In the genomic region with DNA sequence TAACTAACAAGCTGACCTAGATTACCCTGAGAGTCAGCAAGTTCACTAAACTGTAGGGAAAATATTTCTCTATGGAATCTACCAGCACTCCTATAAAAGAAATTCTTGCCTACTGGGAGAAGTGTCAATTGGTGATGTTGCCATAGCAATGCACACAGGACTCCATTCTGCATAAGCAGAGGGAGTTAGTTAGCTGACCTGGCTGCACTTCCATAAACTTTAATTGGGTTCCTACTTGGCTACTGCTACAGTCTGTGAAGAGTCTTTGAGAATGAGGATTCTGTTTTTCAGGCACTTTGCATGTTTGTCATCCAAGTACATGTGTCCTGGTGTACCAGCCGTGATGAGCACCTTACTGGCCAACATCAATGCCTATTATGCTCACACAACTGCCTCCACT, we compare ENCODE assay signal across 23 mouse cellular contexts. TPM values are rescaled to one million over a fixed set of nuclear protein-coding genes. Genes with fewer than 3 reads are reported as not detected.
DNase-seq lines count a peak whose midpoint lies in the region; ATAC-seq and TF ChIP-seq lines count a peak whose summit lies in the region.
"Had no signal": no experiment of that assay in that cellular context is flagged by ENCODE, and none has a peak within 500 bp of the region (broad histone marks: within the 10 kb centered on the region; RNA-seq: fewer than 3 reads in every experiment).

No protein-coding gene starts in this region.

- H3K36me3 ChIP-seq in forebrain, embryonic 14.5 days (ENCODE audit: control insufficient read depth, insufficient read depth, low read length) = peaks cover 17% of the 10 kb centered on the region
- H3K36me3 ChIP-seq in forebrain, embryonic 12.5 days (replicated peaks) = peaks cover 45% of the 10 kb centered on the region
- peaks cover 28% of the 10 kb centered on the region for H3K36me3 ChIP-seq in forebrain, postnatal 0 days (ENCODE audit: insufficient read depth)
- peaks cover 30% of the 10 kb centered on the region for H3K36me3 ChIP-seq in forebrain, embryonic 10.5 days (replicated peaks)
- H3K36me3 ChIP-seq in limb, embryonic 13.5 days = no peaks in the 10 kb centered on the region
- no peaks in the 10 kb centered on the region for H3K36me3 ChIP-seq in limb, embryonic 10.5 days
- H3K36me3 ChIP-seq: embryonic facial prominence, embryonic 13.5 days; G1E had no signal

- no peaks in the 10 kb centered on the region for H3K9me3 ChIP-seq in forebrain, embryonic 14.5 days (replicated peaks; ENCODE audit: control insufficient read depth, low read length)
- no peaks in the 10 kb centered on the region for H3K9me3 ChIP-seq in forebrain, embryonic 12.5 days
- no peaks in the 10 kb centered on the region for H3K9me3 ChIP-seq in forebrain, postnatal 0 days (ENCODE audit: low read length)
- no peaks in the 10 kb centered on the region for H3K9me3 ChIP-seq in forebrain, embryonic 10.5 days
- H3K9me3 ChIP-seq in limb, embryonic 13.5 days = no peaks in the 10 kb centered on the region
- no peaks in the 10 kb centered on the region for H3K9me3 ChIP-seq in limb, embryonic 10.5 days (replicated peaks)
- H3K9me3 ChIP-seq: embryonic facial prominence, embryonic 13.5 days; embryonic facial prominence, embryonic 15.5 days; G1E had no signal

- peak; percentile 52 for DNase-seq in forebrain, embryonic 14.5 days (ENCODE audit: low spot score)
- DNase-seq in forebrain, postnatal 0 days = no peak
- DNase-seq in forebrain, embryonic 10.5 days (ENCODE audit: extremely low spot score, low spot score) = no peak
- no peak for DNase-seq in limb, embryonic 10.5 days (ENCODE audit: low spot score)
- peak; percentile 35 for DNase-seq in forelimb bud, embryonic 11.5 days (ENCODE audit: low read depth, low spot score)
- DNase-seq in urinary bladder, postnatal 14 days (ENCODE audit: low spot score) = no peak
- DNase-seq: adrenal gland, adult 2 months; adrenal gland, postnatal 10 days; adrenal gland, postnatal 25 days; B cell, adult 2 months; cerebellum, adult 11-12 months; cerebellum, adult 8-10 months; cerebellum, adult 9-11 months; cerebellum, postnatal 14 days; cerebellum, postnatal 36 days; embryo, embryonic 11 days had no signal

- no peak overlapping the region for H3K4me3 ChIP-seq in forebrain, embryonic 14.5 days (ENCODE audit: low read depth, low read length)
- H3K4me3 ChIP-seq in forebrain, embryonic 12.5 days (replicated peaks) = no peak overlapping the region
- H3K4me3 ChIP-seq in forebrain, postnatal 0 days (ENCODE audit: low read depth, low read length) = no peak overlapping the region
- no peak overlapping the region for H3K4me3 ChIP-seq in forebrain, embryonic 10.5 days
- H3K4me3 ChIP-seq in limb, embryonic 13.5 days = no peak overlapping the region
- no peak overlapping the region for H3K4me3 ChIP-seq in limb, embryonic 10.5 days
- H3K4me3 ChIP-seq: embryonic facial prominence, embryonic 13.5 days; embryonic facial prominence, embryonic 15.5 days; erythroblast, embryonic 14.5 days had no signal

- no peak overlapping the region for H3K4me2 ChIP-seq in forebrain, embryonic 14.5 days (ENCODE audit: low read length)
- H3K4me2 ChIP-seq in forebrain, embryonic 12.5 days = no peak overlapping the region
- H3K4me2 ChIP-seq in forebrain, postnatal 0 days (ENCODE audit: low read depth) = no peak overlapping the region
- H3K4me2 ChIP-seq in limb, embryonic 13.5 days (replicated peaks) = no peak overlapping the region
- H3K4me2 ChIP-seq: embryonic facial prominence, embryonic 13.5 days; embryonic facial prominence, embryonic 15.5 days had no signal

- no peak overlapping the region for H3K27ac ChIP-seq in forebrain, embryonic 14.5 days (ENCODE audit: low read depth, low read length)
- H3K27ac ChIP-seq in forebrain, embryonic 12.5 days = no peak overlapping the region
- no peak overlapping the region for H3K27ac ChIP-seq in forebrain, postnatal 0 days (ENCODE audit: low read depth, low read length)
- no peak overlapping the region for H3K27ac ChIP-seq in forebrain, embryonic 10.5 days
- peak overlapping the region; percentile 23; the same call in 1 of the 2 replicates for H3K27ac ChIP-seq in limb, embryonic 13.5 days
- no peak overlapping the region for H3K27ac ChIP-seq in limb, embryonic 10.5 days
- H3K27ac ChIP-seq: embryonic facial prominence, embryonic 13.5 days; embryonic facial prominence, embryonic 15.5 days had no signal

- no peak for ATAC-seq in forebrain, embryonic 14.5 days
- no peak for ATAC-seq in forebrain, embryonic 12.5 days (ENCODE audit: low FRiP score)
- ATAC-seq in forebrain, postnatal 0 days = peak; percentile 32; the same call in 1 of the 2 replicates
- peak; percentile 44; the same call in 1 of the 2 replicates for ATAC-seq in limb, embryonic 13.5 days (ENCODE audit: low FRiP score, low read depth)
- ATAC-seq: CD4-positive, CD25-positive, alpha-beta regulatory T cell, adult 4 months had no signal

- no peak overlapping the region for H3K9ac ChIP-seq in forebrain, embryonic 14.5 days (ENCODE audit: low read length)
- H3K9ac ChIP-seq in forebrain, embryonic 12.5 days = no peak overlapping the region
- no peak overlapping the region for H3K9ac ChIP-seq in forebrain, postnatal 0 days
- H3K9ac ChIP-seq in limb, embryonic 13.5 days = no peak overlapping the region
- H3K9ac ChIP-seq: embryonic facial prominence, embryonic 13.5 days; embryonic facial prominence, embryonic 15.5 days had no signal

- no peak for TF ChIP-seq CTCF in forebrain, postnatal 0 days (IDR thresholded peaks at IDR 0.05; ENCODE audit: low read depth)

- H3K27me3 ChIP-seq in forebrain, embryonic 14.5 days (replicated peaks; ENCODE audit: control insufficient read depth, insufficient read depth, low read length) = no peaks in the 10 kb centered on the region
- no peaks in the 10 kb centered on the region for H3K27me3 ChIP-seq in forebrain, embryonic 12.5 days
- H3K27me3 ChIP-seq in forebrain, postnatal 0 days (ENCODE audit: insufficient read depth, low read length) = no peaks in the 10 kb centered on the region
- H3K27me3 ChIP-seq in forebrain, embryonic 10.5 days (ENCODE audit: poor library complexity, severe bottlenecking) = no peaks in the 10 kb centered on the region
- H3K27me3 ChIP-seq in limb, embryonic 13.5 days = no peaks in the 10 kb centered on the region
- H3K27me3 ChIP-seq in limb, embryonic 10.5 days (ENCODE audit: low read depth, poor library complexity, severe bottlenecking) = no peaks in the 10 kb centered on the region
- H3K27me3 ChIP-seq: embryonic facial prominence, embryonic 13.5 days; embryonic facial prominence, embryonic 15.5 days had no signal

- WGBS in forebrain, embryonic 14.5 days = 32% methylated on average over 1 of the region's 1 CpGs
- WGBS in forebrain, embryonic 12.5 days = 85% methylated on average over 1 of the region's 1 CpGs
- WGBS in forebrain, postnatal 0 days = 45% methylated on average over 1 of the region's 1 CpGs
- WGBS in forebrain, embryonic 10.5 days = 87% methylated on average over 1 of the region's 1 CpGs
- 57% methylated on average over 1 of the region's 1 CpGs for WGBS in limb, embryonic 13.5 days
- 81% methylated on average over 1 of the region's 1 CpGs for WGBS in limb, embryonic 10.5 days

- H3K4me1 ChIP-seq in forebrain, embryonic 14.5 days (ENCODE audit: control insufficient read depth, insufficient read depth, low read length) = no peaks in the 10 kb centered on the region
- peaks cover 5% of the 10 kb centered on the region; the same call in 1 of the 2 replicates for H3K4me1 ChIP-seq in forebrain, embryonic 12.5 days
- H3K4me1 ChIP-seq in forebrain, postnatal 0 days (ENCODE audit: insufficient read depth) = peaks cover 3% of the 10 kb centered on the region; the same call in 1 of the 2 replicates
- no peaks in the 10 kb centered on the region for H3K4me1 ChIP-seq in forebrain, embryonic 10.5 days
- H3K4me1 ChIP-seq in limb, embryonic 13.5 days = peaks cover 11% of the 10 kb centered on the region
- H3K4me1 ChIP-seq in limb, embryonic 10.5 days = peaks cover 3% of the 10 kb centered on the region; the same call in 1 of the 2 replicates
- H3K4me1 ChIP-seq: embryonic facial prominence, embryonic 15.5 days had no signal

RNA-seq across cellular contexts. Expression of gene Atp8b5, which starts 26.2 kb away (rescaled TPM):
- 0.46 and 0.79 TPM in 2 replicates for polyA plus RNA-seq in forebrain, embryonic 14.5 days (2014; fragmentation: Nextera tagmentation; extraction: Ambion mirVana)
- polyA plus RNA-seq in forebrain, embryonic 12.5 days (2016; fragmentation: Nextera tagmentation; extraction: Ambion mirVana) = 0.40 and 0.42 TPM in 2 replicates
- total RNA-seq in forebrain, postnatal 0 days (2014; rRNA removed) = 0.38 and 1.8 TPM in 2 replicates
- 0.23 and 0.52 TPM in 2 replicates for polyA plus RNA-seq in forebrain, postnatal 0 days (2015; fragmentation: Nextera tagmentation; extraction: Ambion mirVana)
- 0.32 and 0.53 TPM in 2 replicates for polyA plus RNA-seq in forebrain, embryonic 10.5 days (2016; fragmentation: Nextera tagmentation; extraction: Ambion mirVana)
- 0.70 and 0.71 TPM in 2 replicates for polyA plus RNA-seq in limb, embryonic 13.5 days (2015; fragmentation: Nextera tagmentation; extraction: Ambion mirVana)
- polyA plus RNA-seq in limb, embryonic 10.5 days (2016; fragmentation: Nextera tagmentation; extraction: Ambion mirVana) = 0.14 and 0.45 TPM in 2 replicates
- polyA plus RNA-seq: CD4-positive, CD25-positive, alpha-beta regulatory T cell, adult 4 months; erythroblast, embryonic 14.5 days had no signal

Comparison
In these comparisons a context has a peak if more than half of its experiments do, and no peak if none do; other contexts are left out.
1. ATAC-seq: peak in forebrain, postnatal 0 days (single experiment) and limb, embryonic 13.5 days (single experiment); none in forebrain, embryonic 14.5 days (single experiment) and forebrain, embryonic 12.5 days (single experiment).
2. DNase-seq: peak in forebrain, embryonic 14.5 days (single experiment) and forelimb bud, embryonic 11.5 days (single experiment); none in forebrain, postnatal 0 days (single experiment), forebrain, embryonic 10.5 days (single experiment), limb, embryonic 10.5 days (single experiment) and urinary bladder, postnatal 14 days (single experiment).